Mouse (Mus musculus) E14TG2a.4 (cell line): ENCODE measurements around the gene Zfp607b.

Experiments
- CTCF ChIP-seq: conservative IDR thresholded peaks from 2 replicates; pipeline ENCODE4 v1.5.1; 2014; ENCODE audit warnings: low read length
- NANOG ChIP-seq: IDR thresholded peaks from 2 replicates; pipeline ENCODE4 v1.6.1; 2014; ENCODE audit warnings: borderline replicate concordance, low read length, mixed read lengths
- POU5F1 ChIP-seq: IDR thresholded peaks from 2 replicates; pipeline ENCODE4 v1.6.1; 2014; ENCODE audit warnings: low read length, borderline replicate concordance

DNA sequence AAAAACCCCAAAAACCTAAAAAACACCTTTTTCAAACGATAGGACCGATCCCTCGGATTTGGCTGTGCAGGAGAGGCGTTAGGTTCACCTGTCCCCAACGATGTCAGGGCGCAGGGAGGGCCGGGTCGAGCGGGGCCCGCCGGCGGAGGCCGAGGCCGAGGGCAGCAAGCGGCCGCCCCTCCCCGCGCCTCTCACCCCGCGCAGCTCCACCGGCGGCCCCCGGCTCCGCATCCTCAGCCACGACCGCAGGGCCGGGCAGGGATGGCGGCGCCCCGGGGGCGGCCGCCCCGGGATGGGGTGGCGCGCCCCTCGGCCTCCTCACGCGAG is 15.0 kb upstream of the Zfp607b start:
- TF ChIP-seq CTCF = no peak
- TF ChIP-seq NANOG = no peak
- no peak for TF ChIP-seq POU5F1
